Mouse (Mus musculus): ENCODE data around the gene Eid1.

Eid1 gene

DNA sequence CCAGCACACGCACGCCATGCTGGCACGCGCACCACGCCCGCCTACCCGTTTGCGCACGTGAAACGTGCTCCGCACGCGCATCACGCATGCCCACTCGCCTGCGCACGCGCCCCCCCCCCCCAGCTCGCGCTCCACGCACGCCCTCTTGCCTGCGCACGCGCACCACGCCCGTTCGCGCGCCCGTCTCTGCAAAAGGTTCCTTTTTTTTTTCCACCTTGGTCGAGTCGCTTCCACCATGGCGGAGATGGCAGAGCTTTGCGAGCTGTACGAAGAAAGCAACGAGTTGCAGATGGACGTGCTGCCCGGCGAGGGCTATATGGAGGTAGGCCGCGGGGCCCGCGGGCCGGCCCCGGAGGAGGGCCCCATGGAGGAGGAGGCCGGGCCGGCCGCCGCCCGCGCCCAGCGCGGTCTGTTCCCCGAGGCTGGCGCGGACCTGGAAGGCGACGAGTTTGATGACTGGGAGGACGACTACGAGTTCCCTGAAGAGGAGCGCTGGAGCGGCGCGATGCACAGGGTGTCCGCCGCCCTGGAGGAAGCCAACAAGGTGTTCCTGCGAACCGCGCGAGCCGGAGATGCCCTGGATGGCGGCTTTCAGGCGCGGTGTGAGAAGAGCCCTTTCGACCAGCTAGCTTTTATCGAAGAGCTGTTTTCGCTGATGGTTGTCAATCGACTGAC lies at the start of gene Eid1:
Eid1 (plus strand) TSS at position 139 of the 675 bp plus-strand sequence.
- peak; percentile 49 to 70 for DNase-seq (ENCODE audit: low spot score in 2 of 2)

GRCm38 (mm10) chr2:125623211-125623610 lies 49.7 kb upstream of the Eid1 start:
- no peak for DNase-seq (ENCODE audit: low spot score in 2 of 2)

GRCm38 (mm10) chr2:125624127-125624685 lies 48.7 kb upstream of the Eid1 start:
- DNase-seq (ENCODE audit: low spot score in 2 of 2) = no peak

DNA sequence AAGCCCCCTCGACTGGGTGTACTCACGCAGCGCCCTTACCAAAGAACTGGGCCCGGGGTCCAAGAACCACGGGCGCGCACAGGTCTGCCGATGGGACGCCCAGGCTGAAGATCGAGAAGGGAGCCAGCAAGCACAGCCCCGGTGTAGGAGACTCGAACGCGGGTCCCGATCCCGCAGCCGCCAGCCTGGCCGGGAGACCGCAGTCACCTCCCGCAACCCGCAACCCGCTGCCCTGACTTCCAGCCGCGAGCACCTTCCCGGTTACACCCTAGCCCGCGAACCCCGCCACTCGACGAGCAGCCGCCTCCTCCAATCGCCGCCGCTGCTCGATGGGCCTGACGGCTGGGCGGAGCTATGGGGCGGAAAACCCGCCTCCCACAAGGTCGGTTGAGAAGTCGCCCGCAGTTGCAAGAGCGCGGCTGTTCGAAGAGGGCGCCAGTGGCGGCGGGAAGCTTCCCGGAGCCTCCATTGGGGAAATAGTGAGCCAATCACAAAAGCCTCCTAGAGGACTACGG lies 48.0 kb upstream of the Eid1 start, which contains the start of gene Cep152:
Cep152 (minus strand) TSS at position 277 of the 515 bp plus-strand sequence.
- peak; percentile 86 to 94 for DNase-seq (ENCODE audit: low spot score in 2 of 2)

DNA sequence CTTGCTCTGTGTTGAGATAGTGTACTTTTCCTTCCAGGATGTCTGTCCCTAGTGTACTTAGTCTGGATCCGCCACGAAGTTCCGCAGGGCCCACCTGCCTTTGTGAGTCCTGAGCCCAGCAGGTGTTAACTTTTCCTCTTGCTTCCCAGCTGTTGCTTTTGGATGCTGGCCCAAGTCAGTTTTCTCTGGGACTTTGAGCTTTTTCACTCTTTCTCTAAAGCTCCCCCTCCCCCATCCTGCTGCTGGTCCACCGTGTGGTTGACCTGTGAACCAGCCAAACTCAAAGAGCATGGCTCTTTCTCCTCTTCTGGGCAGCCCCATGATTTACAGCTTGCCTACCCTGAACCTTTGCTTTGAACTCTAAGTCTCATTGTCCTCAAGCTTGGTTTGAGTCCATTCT lies 46.4 kb upstream of the Eid1 start:
- DNase-seq (ENCODE audit: low spot score in 2 of 2) = no peak

DNA sequence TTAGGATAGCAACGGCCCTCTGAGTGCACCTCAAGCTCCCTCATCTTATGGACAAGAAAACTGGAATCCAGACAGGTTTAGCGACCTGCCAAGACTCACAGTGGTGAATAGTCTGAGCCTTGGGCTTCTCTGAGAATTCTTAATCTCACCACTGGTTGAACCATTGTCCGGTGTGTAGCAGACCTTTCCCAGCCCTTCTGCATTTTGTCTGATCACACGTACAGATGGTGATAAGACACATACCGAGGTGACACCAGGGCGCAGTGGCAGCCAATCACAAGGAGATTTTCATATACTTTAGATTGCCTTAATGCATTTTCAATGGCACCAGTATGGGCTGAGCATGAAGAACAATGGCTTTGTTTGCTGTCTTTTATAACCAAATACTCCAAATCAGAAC lies 44.4 kb upstream of the Eid1 start:
- DNase-seq (ENCODE audit: low spot score in 2 of 2) = no peak

- DNase-seq (ENCODE audit: low spot score in 2 of 2) = no peak
Observed at GRCm38 (mm10) chr2:125630010-125630409, 42.9 kb upstream of the Eid1 start.

DNA sequence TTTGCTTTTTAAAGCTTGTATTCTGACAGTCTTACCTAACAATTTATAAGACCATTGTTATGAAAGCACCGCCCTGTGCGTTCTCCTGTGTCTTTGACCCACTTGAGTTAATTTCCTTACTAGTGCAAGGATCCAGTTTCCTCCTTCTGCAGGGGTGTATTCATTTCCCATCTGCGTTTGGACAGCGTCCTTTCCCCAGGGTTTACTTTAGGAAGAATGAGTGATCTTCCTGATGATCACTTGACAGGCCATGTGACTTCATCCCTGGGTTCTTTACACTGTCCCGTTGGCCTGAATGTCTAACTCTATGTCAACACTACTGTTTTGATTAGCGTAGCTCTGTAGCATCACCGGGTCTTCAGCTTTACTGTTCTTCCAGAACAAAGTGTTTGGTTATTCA lies 35.6 kb upstream of the Eid1 start:
- DNase-seq (ENCODE audit: low spot score in 2 of 2) = no peak

DNA sequence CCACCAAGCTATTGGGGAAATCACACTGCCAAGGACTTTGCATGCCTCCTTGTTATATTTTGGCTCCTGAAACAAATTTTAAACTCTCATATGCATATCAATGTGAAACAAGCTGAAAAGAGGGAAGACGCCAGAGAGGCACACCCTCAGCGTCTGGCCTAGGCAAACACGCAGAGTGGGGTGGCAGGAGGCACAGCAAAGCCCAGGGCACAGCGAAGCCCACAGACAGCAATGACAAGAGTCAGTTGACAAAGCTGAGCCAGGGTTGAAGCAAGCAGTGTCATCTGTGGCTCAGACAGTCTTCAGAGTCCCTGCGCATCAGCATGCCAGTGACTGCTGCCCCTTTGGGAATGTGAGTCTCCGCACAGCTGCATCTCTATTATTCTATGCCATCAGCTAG lies 28.0 kb upstream of the Eid1 start:
- no peak for DNase-seq (ENCODE audit: low spot score in 2 of 2)

DNA sequence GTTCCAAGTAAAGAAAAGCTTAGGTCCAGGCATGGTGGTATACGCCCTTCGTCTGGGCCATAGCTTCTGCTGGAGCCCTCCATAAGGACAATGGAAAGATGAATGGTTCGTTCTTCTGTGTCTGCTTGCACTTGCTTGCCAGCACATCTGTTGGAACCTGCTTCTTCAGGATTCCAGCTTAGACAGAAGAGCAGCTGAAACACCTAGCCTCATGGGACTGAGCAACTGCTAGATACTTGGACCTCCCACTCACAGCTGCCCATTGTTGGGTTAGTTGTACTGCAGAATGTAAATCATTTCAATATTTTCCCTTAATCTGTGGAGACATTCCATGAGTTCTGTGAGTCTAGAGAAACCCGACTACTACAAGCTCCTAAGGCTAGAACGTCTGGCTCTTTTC lies 22.9 kb upstream of the Eid1 start:
- no peak for DNase-seq (ENCODE audit: low spot score in 2 of 2)

DNA sequence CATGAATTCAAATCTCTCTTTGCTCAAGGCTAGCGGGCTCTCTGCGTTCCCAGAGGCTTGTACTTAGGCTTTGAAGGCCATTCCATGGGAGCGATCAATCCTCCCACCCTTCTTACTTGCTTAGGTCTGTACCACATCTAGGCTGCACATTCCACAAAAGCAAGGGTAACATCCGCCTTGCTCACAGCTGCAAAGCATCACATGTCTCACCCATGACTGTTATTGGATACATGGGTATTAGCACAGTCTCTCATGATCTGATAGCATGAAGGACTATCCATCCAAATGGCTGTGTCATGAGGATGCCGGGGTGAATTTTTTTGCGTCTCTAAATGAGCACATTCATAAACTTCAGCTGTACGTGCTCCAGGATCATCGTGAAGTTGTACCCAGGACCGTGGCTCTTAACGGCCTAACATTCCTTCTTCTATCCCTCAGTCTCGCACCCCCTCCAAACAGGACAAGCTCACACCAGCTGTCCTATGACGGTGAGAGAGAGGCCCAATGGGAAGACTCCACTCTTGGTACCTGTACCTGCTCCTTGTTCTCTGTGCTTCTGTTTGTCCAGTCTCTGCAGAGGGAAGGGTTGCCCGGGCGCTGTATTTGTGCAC lies 22.0 kb upstream of the Eid1 start:
- no peak for DNase-seq (ENCODE audit: low spot score in 2 of 2)

DNA sequence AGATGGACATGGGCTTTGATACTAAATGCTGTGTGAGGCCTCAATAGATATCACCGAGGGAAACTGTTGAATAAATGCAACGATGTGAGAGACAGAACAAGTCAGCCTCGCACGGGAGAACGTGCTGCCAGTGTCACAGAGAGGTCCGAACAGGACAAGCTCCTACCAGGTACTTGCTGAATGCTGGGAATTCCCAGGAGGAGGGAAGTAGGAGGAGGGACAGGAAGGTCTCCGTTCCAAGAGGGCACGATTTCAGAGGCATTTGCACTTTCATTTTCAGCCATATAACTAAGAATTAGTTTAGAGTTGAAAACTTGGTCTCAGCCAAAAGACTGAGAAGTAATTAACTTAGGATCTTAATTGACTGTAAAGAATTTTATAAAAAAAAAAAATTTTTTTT lies 21.3 kb upstream of the Eid1 start:
- DNase-seq (ENCODE audit: low spot score in 2 of 2) = no peak

GRCm38 (mm10) chr2:125653286-125653685 lies 19.6 kb upstream of the Eid1 start:
- no peak for DNase-seq (ENCODE audit: low spot score in 2 of 2)

GRCm38 (mm10) chr2:125655391-125655790 lies 17.5 kb upstream of the Eid1 start:
- no peak for DNase-seq (ENCODE audit: low spot score in 2 of 2)

GRCm38 (mm10) chr2:125659823-125660536 lies 12.9 kb upstream of the Eid1 start:
- DNase-seq (ENCODE audit: low spot score in 2 of 2) = peak in 1 of 2 experiments; percentile 57

DNA sequence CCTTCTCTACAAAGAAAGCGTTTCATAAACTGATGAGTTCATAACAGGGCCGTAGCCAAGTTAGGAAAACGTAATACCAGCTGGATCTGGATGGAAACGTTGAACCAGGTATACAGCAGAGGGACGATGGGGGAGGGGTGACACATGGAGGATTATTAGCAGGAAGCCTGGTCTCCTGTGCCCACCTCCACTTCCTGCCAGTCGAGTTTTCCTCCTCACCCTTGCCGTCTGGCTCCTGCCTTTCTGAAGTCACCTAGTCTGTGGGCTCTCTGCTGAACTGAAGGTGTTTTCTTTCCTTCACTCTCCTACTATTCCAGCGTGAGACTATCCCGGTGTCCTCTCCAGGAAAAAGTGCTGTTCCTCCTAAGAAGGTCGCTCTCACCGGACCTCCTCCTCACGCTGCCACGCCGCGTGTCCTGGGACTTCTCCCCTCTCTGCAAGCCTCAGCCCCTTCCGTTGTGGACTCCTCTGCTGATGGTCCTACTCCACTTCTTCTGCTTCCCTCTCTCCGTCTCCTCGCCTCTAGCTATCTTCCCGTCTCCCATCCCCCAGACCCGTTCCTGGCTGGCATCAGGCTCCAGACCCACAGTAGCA lies 12.3 kb upstream of the Eid1 start:
- no peak for DNase-seq (ENCODE audit: low spot score in 2 of 2)

DNA sequence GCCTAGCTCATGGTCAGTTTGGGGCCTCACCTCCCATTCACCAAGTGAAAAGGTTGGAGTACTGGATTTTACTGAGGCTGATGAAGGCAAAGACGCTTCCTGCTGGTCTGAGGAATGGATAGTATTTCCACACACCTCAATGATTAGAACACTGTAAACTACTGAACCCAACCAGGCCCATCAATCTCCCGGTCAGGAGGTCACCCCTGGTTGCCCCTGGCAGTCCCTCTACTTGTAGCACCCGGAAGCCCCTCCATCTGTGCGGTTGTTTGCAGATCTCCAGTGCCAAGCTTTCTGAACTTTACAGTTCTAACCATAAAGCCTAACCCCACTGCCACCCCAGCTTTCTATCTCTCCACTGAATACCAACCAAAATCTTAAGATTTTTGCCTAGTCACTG lies 11.7 kb upstream of the Eid1 start:
- DNase-seq (ENCODE audit: low spot score in 2 of 2) = no peak

- no peak for DNase-seq (ENCODE audit: low spot score in 2 of 2)
Observed at GRCm38 (mm10) chr2:125662517-125662916, 10.4 kb upstream of the Eid1 start.

DNA sequence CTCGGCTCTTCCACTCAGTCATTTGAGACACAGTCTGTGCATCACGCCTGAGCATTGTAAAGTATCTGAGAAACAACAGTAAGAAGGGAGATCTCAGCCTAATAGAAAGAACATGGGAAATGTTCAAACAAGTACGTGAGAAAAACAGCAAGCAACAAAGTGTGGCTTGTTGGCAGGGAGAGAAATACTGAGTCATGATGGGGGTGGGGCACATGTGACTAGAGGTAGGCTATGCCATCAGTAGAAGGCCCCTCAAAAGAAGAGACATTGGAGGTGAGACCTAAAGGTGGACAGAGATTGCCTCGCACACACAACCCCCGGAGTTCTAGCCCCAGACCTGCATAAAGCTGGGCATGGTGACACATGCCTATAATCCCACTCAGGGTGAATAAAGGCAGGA lies 7.7 kb upstream of the Eid1 start:
- no peak for DNase-seq (ENCODE audit: low spot score in 2 of 2)

- no peak for DNase-seq (ENCODE audit: low spot score in 2 of 2)
Observed at GRCm38 (mm10) chr2:125665909-125666308, 7.0 kb upstream of the Eid1 start.

DNA sequence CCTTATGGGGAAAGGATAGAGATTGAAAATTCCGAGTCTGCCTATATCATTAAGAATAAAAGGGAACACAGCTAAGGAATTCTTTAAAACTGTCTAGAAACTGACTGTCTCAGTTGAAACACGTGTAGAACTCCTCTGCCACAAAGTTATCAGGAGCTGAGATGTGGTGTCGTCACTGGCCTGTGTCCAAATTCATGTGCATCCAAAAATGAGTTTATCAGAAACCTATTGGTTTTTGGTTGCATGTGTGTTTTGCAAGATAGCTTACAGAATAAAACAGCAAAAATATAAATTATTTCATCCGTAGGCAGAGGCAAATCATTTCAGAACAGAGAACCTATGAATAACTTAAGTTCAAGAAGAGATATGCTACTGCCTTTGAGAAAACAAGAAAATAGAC lies 6.2 kb upstream of the Eid1 start:
- no peak for DNase-seq (ENCODE audit: low spot score in 2 of 2)

DNA sequence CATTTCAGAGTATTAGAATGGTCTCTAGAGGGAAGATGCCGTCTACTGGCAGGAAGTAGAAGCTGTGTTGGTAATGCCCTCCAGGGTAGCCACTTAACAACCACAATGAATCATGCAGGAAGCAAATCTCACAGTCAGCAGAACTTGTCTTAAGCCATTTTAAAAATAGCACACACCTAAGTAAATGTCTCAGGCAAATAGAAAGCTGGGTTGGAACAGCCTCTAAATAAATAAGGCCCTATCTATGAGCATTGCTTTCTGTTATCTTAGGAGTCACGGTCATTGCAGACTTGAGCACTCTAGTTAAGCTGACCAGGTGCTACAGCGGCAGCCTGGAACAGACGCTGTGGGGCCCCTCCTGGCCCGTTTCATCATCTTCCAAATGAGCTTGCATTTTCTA lies 5.7 kb upstream of the Eid1 start:
- DNase-seq (ENCODE audit: low spot score in 2 of 2) = no peak
